Mouse (Mus musculus) cerebellum, adult 2 months (tissue): ENCODE results near the gene Klhl2.

Experiments
- CTCF ChIP-seq: fragments of 200-500 bp; IDR thresholded peaks from 2 replicates; pipeline ENCODE4 v1.5.1; 2011; ENCODE audit warnings: low read depth, mild to moderate bottlenecking, control low read depth, low read length, moderate library complexity, borderline replicate concordance; ENCODE audit not compliant: insufficient read depth
- POLR2A ChIP-seq: fragments of 200-500 bp; IDR thresholded peaks from 2 replicates; pipeline ENCODE4 v1.6.1; 2011; ENCODE audit warnings: low read length, control low read depth, borderline replicate concordance; ENCODE audit not compliant: insufficient read depth

DNA sequence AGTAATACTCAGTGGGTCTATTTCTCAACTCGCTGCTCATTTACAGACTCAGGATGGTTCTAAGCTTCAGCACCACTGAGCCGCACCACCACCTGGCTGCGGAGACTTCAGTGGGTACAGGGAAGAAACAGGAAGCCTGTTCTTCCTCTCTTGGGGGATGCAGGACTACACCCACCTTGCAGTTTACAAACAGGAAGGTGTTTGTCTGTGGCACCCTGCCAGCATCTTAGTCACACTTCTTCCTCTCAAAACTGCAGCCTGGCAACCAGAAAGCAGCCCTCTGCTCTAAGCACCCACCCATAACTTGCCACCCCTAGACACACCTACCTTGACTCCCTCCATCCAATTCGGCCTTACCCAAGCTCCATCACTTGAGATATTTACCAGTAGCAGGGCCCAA, 61.1 kb downstream of the Klhl2 start:
- TF ChIP-seq CTCF = no peak
- no peak for TF ChIP-seq POLR2A
